Mouse (Mus musculus) kidney, adult 8-10 months (tissue): Measurements from ENCODE around the gene Lamtor3.
"Not testable (repeated sequence)": the region's sequence is repeated elsewhere in the genome, so short reads cannot be mapped to it uniquely, and the experiment has no call there.

ENCODE experiments used
- DNase-seq, 2 experiments: peaks; one replicate each; pipeline ENCODE4 v3.0.0; 2022

Gene Lamtor3

DNA sequence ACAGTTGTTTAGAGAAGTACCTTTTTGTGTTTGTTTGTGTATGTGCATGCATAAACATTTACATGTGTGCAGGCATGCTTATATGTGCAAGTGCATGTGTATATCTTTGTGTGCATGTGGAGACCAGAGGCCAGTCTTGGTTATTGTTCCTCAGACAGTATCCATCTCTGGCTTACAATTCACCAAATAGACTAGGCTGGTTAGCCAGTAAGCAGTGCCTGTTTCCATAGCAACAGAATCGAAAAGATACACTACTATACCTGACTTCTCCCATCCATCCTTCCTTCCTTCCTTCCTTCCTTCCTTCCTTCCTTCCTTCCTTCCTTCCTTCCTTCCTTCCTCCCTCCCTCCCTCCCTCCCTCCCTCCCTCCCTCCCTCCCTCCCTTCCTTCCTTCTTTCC, 45.7 kb downstream of the Lamtor3 start:
- not testable (repeated sequence) for DNase-seq

DNA sequence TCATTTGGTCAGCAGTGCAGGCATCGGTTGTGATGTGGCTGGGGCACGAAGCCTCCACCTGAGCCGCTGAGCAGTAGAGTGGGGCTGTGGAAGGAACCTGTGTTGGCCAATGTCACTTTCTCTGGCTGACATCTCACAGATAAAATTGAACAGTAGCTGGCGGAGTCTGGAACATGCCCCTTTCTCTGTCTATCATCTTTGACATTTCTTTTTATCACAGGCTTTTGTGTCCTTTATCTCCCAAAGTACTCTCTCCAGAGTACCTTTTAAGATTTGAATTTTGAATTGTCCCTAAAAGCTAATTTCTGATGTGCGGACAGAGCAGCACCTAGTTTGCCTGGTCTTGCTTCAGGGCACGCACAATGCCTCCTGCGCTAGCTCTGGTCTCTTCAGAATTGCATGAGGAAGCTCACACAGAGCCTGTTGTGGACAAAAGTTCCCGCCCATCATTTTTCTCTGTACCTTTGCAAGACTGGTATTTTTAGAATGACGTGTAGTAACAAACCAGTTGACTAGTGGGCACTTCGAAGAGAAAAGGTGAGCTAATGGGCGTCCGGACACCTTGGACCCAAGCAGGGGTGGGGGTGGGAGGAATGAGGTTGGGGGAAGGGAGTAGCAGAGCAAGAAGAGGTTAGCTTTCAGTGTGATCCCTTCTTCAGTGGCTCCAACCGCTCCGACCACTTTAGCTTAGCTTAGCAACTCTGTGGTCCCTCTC, 50.0 kb downstream of the Lamtor3 start:
- DNase-seq, result no peak

DNA sequence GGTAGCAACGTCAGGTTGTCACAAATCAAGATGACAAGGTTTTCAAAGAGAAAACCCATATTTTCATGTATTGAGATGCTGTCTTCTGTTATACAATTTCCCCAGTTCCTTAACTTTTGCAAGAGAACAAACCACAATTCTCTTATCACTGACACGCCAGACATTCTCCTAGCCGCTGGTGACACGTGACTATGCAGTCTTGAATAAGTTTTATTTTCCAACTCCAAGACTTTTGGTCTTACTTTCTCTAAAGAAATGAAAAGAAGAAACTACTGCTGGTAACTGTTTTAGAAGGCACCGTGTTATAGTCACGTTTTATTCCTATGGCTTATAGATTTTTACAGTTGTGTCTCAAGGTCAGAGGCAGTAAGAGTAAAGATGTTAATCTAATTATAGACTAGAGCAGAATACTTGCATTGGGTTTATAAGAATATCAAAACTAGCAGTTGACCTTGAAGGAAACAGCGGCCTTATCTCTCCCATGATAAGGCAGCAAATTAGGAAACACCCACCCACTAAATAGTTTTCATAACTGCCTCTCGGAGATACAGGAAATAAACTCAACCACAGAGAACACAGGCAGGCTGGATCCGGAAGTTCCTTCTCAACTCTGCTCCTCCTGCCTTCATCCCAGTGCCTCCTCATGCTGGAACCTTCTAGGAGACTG, 50.6 kb downstream of the Lamtor3 start:
- DNase-seq, result no peak

DNA sequence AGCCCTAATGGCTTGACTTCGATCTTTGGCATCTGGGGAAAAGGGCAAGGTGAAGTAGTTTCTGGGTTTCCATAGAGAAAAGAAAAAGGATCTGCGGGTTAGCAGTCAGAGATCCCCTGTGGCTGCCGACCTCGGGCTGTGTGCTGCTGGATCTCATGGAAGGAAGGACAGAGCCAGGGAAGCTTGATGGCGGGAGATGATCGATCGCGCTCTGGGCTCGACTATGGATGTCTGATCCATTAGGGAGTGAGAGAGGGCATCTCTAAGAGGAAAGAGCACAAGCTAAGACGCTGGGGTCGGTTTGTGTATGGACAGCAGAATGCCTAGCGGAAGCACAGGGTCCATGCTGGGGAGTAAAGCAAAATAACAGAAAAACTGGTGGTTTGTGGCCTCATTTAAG, 51.6 kb downstream of the Lamtor3 start:
- no peak for DNase-seq

DNA sequence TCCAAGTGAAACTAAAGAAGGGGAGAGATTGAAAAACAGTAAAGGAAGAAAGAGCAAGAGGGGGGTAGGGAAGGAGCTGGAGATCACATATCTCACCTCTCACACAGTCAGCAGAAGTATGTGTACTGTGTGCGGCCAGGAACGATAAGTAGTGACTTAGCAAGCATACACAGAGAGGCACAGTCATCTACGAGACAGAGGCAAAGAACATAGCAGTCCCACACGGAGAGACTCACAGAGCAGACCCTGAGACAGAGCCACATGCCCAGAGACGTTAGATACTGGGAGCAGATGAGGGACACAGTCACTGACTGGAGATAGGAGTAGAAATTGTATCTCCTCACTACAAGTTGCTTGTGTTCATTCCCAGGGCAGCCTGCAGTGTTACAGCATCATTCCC, 53.9 kb downstream of the Lamtor3 start:
- no peak for DNase-seq

DNA sequence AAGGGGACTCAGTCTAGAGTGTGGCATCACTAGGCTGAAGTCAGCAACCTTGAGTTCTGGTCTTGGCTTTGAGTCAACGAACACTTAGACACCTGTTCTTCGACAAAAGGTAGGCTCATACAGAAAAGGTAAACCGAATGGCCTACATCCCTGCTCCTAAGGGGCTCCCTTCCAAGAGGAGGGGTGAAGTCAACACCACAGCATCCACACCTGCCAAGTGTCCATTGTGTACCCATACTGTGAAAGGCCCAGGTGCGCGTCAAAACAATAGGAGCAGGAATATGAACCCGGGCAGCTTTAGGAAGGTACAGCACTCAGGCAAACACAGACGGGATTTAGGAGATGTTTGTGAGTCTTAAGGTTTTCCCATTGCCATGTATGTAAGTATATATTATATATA, 54.7 kb downstream of the Lamtor3 start:
- no peak for DNase-seq

DNA sequence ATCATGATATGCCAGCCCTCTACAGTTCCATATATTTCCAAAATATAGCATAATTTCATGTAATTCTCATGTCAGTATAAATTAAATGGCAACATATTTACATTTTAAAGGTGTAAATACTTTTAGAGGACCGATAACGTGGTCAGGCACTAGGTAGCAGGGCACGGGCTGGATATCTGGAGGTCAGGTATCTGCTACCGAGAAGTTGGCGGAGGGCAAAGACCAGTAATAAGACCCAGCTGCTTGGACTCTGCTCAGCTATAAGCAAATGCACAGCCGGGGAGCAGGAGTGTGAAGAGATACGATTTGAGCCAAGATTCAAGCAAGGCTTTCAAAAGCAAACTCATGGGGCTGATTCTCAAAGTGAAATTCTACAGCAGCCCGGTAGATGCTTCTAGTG, 56.0 kb downstream of the Lamtor3 start:
- no peak for DNase-seq

DNA sequence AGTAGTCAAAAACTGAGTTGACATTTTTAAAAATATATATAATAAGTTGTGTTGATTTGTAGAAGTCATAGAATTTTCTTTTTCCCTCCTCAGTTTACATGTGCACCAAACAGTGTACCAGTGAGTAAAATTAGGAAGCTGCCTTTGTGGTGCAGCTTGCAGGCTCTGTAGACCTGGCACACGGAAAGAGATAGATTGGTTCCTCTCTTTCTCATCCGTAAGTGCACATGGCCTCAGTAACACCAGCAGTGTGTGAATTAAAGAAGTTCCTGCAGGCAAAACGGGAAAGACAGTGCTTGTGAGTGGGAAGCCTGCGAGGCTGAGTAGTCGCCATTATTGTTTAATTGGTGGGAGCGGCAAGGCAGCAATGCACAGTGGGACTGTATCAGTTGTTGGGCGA, 57.1 kb downstream of the Lamtor3 start:
- DNase-seq, result no peak

DNA sequence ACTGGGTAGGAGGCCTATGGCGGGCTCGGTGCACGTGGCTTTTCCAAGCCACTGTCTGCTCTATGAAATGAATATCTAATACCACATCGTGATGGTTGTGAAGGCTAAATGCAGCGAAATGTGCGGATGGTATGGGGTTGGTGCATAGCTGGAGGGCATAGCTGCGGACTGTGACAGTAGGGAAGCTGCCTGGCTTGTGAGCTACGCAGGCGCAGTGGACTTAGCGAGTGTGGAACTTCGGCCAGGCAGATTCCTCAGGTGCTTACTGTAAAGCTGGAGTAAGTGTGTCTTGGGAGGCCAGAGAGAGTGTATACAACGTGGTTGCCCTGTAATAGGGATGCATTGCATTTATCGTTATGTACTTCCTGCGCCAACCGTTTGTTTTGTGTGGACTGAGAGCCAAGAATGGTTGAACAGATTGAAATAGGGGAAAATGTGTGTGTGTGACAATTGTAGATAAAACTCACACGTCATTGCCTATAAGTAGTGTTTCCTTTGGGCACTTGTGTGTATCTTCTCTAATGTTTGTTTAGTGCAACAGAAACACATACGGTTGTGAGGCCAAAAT, 57.6 kb downstream of the Lamtor3 start:
- no peak for DNase-seq

DNA sequence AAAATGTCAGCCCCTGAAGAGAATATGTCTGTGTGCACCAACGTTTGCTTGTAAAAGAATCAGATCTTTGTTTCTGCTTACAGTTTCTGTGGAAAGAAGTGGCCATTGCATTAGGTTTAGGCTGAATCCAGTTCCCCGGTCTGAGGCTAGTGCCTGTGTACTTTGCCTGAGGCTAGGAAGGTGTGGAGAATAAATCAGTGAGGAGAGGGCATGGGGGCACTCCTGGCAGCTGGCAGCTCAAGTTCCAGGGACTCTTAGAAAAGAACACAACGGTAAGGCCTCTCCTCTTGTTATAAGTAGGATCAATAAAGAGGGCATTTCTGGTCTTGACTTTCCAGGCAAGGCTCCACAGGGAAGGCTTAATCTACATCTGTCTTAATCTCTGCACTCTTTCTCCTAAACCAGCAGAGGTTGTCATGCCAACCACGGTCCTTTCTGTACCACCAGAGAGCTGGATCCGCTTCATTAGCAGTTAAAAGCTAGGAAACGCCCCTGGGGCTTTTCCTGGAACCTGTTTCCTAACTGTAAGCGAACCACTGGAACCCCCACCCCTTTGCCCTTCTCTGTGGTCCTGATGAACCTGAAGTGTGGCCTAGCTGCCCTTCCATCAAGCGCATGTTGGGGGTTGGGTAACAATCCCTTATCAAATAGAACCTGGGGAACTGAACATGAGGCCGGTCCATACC, 58.8 kb downstream of the Lamtor3 start:
- DNase-seq, result no peak

DNA sequence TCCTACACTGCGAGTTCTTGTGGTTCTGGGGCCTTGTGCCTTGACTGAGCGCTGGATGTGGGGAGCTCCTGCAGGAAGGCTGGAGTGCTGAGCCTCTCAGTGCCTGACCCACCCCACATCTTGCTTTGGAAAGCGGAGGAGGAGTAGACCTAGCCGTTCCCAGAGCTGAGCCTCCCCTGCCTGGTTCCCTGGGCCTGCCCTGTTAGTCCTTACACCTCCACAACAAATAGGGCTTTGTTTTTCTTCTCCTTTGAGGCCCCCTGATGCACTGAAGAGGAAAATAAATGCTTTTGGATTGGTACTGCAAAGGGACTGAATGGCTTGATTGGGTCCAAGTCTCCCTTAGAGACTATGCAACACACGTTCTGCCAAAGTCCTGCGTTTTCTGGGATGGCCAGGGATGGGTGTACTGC, 59.3 kb downstream of the Lamtor3 start:
- DNase-seq, result no peak

DNA sequence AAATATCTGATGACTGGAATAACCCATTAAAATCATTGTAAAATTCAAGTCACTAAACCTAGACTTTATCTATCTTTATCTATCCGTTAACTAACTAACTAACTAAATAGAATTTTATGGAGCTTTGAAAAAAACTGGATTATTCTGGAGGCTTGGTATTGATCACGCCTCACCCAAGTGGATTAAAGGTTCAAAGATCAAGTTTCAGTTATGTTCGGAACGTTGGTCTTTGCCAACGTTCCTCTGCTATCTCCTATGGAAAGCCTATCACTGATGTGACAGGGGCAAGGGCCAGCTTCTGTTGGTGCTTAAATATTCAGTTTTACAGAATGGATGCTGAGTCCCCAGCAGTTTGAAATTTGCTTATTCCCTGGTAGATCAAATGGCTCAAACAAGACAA, 59.9 kb downstream of the Lamtor3 start:
- DNase-seq, result no peak
